Mouse (Mus musculus) hindbrain, embryonic 11.5 days (tissue): ENCODE measurements around the gene Mvb12a. TPM values are rescaled to one million over a fixed set of nuclear protein-coding genes. Genes with fewer than 3 reads are reported as not detected.
"Not testable (repeated sequence)": the region's sequence is repeated elsewhere in the genome, so short reads cannot be mapped to it uniquely, and the experiment has no call there.

Experiments
- ATAC-seq: fragments of 200-750 bp; cut with Nextera tagmentation; 2 replicates; pipeline ENCODE4 v1.8.0; 2017; ENCODE audit warnings: mild to moderate bottlenecking, moderate TSS enrichment, moderate library complexity; ENCODE audit not compliant: low FRiP score
- DNase-seq: peaks from one replicate; pipeline ENCODE4 v3.0.0-alpha.2; 2015; ENCODE audit warnings: low spot score
- H3K27ac ChIP-seq: fragments of 300-500 bp; sonication (generic); 2 replicates; pipeline ENCODE4 v1.5.1; 2014; ENCODE audit warnings: mild to moderate bottlenecking, low read depth, low read length
- H3K27me3 ChIP-seq: fragments of 300-500 bp; sonication (generic); 2 replicates; pipeline ENCODE4 v1.6.1; 2014; ENCODE audit warnings: mild to moderate bottlenecking, low read length, moderate library complexity, mixed read lengths; ENCODE audit not compliant: control insufficient read depth, insufficient read depth
- H3K36me3 ChIP-seq: fragments of 300-500 bp; sonication (generic); 2 replicates; pipeline ENCODE4 v1.6.1; 2014; ENCODE audit warnings: mild to moderate bottlenecking, low read length, moderate library complexity, mixed read lengths; ENCODE audit not compliant: control insufficient read depth, insufficient read depth
- H3K4me1 ChIP-seq: fragments of 300-500 bp; sonication (generic); replicated peaks from 2 replicates; pipeline ENCODE4 v1.6.1; 2014; ENCODE audit warnings: low read length, mixed read lengths; ENCODE audit not compliant: control insufficient read depth, insufficient read depth
- H3K4me2 ChIP-seq: fragments of 300-500 bp; sonication (generic); replicated peaks from 2 replicates; pipeline ENCODE4 v1.6.1; 2014; ENCODE audit warnings: mild to moderate bottlenecking, low read depth, low read length
- H3K4me3 ChIP-seq: fragments of 300-500 bp; sonication (generic); 2 replicates; pipeline ENCODE4 v1.5.1; 2014; ENCODE audit warnings: low read depth, low read length
- H3K9ac ChIP-seq: fragments of 300-500 bp; sonication (generic); 2 replicates; pipeline ENCODE4 v1.6.1; 2014; ENCODE audit warnings: low read depth, low read length
- H3K9me3 ChIP-seq: fragments of 300-500 bp; sonication (generic); 2 replicates; pipeline ENCODE4 v1.6.1; 2016; ENCODE audit warnings: low read length; ENCODE audit not compliant: control insufficient read depth
- WGBS: fragments of 180-500 bp; shearing (Covaris S2); extraction: QIAGEN DNeasy Blood & Tissue Kit; methylation state at CpG from one replicate; pipeline ENCODE4 v1.1.7; 2014; 5-methylcytosine and 5-hydroxymethylcytosine counted together
- polyA plus RNA-seq: library from polyadenylated mRNA; unstranded; fragments of >200 nt; fragmentation: Nextera tagmentation; extraction: Ambion mirVana; gene quantifications from 2 replicates; pipeline ENCODE4 v1.2.1, GENCODE M21; 2014

Gene Mvb12a
- polyA plus RNA-seq, 1 experiment from 2014 or later = 61.1 TPM

- H3K36me3 ChIP-seq, H3K4me1 ChIP-seq, H3K4me3 ChIP-seq, H3K9ac ChIP-seq, H3K4me2 ChIP-seq, H3K27ac ChIP-seq, ATAC-seq, H3K9me3 ChIP-seq, H3K27me3 ChIP-seq: not testable (repeated sequence)
- DNase-seq = peak; percentile 85
- 36% methylated on average over 8 of the region's 10 CpGs for WGBS
These were observed 23.5 kb upstream of the Mvb12a start for GRCm38 (mm10) chr8:71519037-71519825.

DNA sequence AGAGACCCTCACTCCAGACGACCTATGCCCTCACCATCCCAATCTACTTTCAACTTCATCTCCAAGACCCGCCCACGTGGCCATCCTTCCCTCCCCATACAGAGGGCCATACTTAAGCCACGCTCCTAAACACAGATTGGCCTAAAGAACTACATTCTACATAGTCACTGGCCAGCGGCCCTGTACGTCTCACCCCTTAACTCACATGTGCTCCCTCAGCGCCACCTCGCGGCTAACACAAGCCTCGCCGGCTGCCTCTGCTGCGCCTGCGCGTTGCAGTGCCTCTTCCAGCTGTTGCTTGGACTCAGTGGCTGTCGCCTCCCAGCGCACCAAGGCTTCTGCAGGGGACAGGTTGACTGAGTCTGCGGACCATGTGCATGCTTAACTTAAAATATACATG lies 21.1 kb upstream of the Mvb12a start:
- no peak overlapping the region for H3K4me2 ChIP-seq
- H3K27me3 ChIP-seq = peaks cover 22% of the 10 kb centered on the region
- H3K36me3 ChIP-seq = no peaks in the 10 kb centered on the region
- H3K27ac ChIP-seq = no peak overlapping the region
- H3K9ac ChIP-seq = no peak overlapping the region
- peak; percentile 97 for DNase-seq
- H3K9me3 ChIP-seq = no peaks in the 10 kb centered on the region
- ATAC-seq = peak; percentile 69
- 6% methylated on average over 17 of the region's 17 CpGs for WGBS
- peaks cover 7% of the 10 kb centered on the region; the same call in 1 of the 2 replicates for H3K4me1 ChIP-seq
- no peak overlapping the region for H3K4me3 ChIP-seq

GRCm38 (mm10) chr8:71525226-71526050 lies 17.3 kb upstream of the Mvb12a start, which contains the start of gene Ccdc194:
Ccdc194 (minus strand) TSS chr8:71525711.
- ATAC-seq = no peak
- Histone ChIP-seq H3K27me3 (peaks cover 27% of the 10 kb centered on the region), H3K4me3 (0 out of 2 replicates have a peak within 1 kb of the TSS, but pooled peaks have one; percentile 6), H3K27ac (no peak within 1 kb of the TSS), H3K9ac (peak within 1 kb of the TSS; percentile 2; the same call in 1 of the 2 replicates), H3K36me3 (no peaks in the 10 kb centered on the region), H3K4me2 (peak within 1 kb of the TSS; percentile 18; the same call in 1 of the 2 replicates), H3K9me3 (no peaks in the 10 kb centered on the region), H3K4me1 (0 out of 2 replicates have a peak, but pooled peaks cover 2% of the 10 kb centered on the region)
- DNase-seq = peak; percentile 43
- 7% methylated on average over 46 of the region's 46 CpGs for WGBS

GRCm38 (mm10) chr8:71526272-71526671 lies 16.4 kb upstream of the Mvb12a start:
- H3K27me3 ChIP-seq = peaks cover 27% of the 10 kb centered on the region
- no peaks in the 10 kb centered on the region for H3K36me3 ChIP-seq
- no peak overlapping the region for H3K4me3 ChIP-seq
- no peak overlapping the region for H3K9ac ChIP-seq
- ATAC-seq (no peak), DNase-seq (peak; percentile 29)
- H3K27ac ChIP-seq = no peak overlapping the region
- no peaks in the 10 kb centered on the region for H3K9me3 ChIP-seq
- no peak overlapping the region for H3K4me2 ChIP-seq
- 0 out of 2 replicates have a peak, but pooled peaks cover 2% of the 10 kb centered on the region for H3K4me1 ChIP-seq
- WGBS = 6% methylated on average over 6 of the region's 6 CpGs

- Histone ChIP-seq H3K4me3 (no peak overlapping the region), H3K4me1 (0 out of 2 replicates have a peak, but pooled peaks cover 2% of the 10 kb centered on the region), H3K4me2 (no peak overlapping the region), H3K9me3 (no peaks in the 10 kb centered on the region), H3K9ac (no peak overlapping the region), H3K36me3 (no peaks in the 10 kb centered on the region), H3K27me3 (peaks cover 27% of the 10 kb centered on the region), H3K27ac (no peak overlapping the region)
- DNase-seq (no peak), ATAC-seq (no peak)
- 43% methylated on average over 3 of the region's 3 CpGs for WGBS
These were observed 15.4 kb upstream of the Mvb12a start for GRCm38 (mm10) chr8:71527162-71527870.

- WGBS = 85% methylated on average over 11 of the region's 11 CpGs
- Histone ChIP-seq H3K36me3 (no peaks in the 10 kb centered on the region), H3K4me1 (0 out of 2 replicates have a peak, but pooled peaks cover 2% of the 10 kb centered on the region), H3K27ac (no peak overlapping the region), H3K9me3 (no peaks in the 10 kb centered on the region), H3K9ac (no peak overlapping the region), H3K4me3 (no peak overlapping the region), H3K27me3 (peaks cover 27% of the 10 kb centered on the region), H3K4me2 (no peak overlapping the region)
- ATAC-seq (no peak), DNase-seq (no peak)
These were observed 14.2 kb upstream of the Mvb12a start for GRCm38 (mm10) chr8:71528362-71529073.

DNA sequence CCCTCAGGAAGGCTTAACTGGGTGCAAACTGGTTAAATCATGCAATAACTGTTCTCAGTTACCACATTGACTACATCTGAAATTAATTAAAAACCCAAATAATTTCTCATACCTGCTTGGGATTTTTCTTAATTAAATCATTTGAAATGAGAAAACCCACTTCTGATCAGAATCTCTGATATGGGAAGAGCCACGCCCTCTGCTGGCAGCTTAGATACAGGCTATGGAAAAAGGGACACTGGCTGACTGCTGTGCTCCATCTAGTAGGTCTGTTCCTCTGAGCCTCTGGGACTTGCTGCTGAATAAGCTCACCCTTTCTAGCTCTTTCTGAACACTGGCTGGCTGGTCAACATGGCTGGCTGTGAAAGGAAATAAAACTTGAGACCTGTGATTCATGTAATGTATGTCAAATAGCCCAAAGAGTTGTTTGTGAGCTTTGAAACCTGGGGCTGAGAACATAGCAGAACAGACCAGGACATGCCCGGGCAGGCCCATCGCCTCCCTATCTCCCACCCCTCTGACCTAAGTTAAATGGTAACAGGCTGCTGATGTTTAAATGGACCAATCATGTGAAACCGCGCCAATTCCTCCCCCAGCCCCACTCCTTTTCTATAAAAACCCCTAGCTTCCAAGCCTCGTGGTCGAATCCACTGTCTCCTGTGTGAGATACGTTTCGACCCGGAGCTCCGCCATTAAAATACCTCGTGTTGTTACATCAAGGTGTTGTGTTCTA lies 11.8 kb upstream of the Mvb12a start:
- not testable (repeated sequence) for H3K27ac ChIP-seq, H3K4me1 ChIP-seq, H3K9ac ChIP-seq, H3K9me3 ChIP-seq, H3K36me3 ChIP-seq, H3K4me2 ChIP-seq, H3K4me3 ChIP-seq, ATAC-seq
- DNase-seq = peak; percentile 50
- 68% methylated on average over 5 of the region's 12 CpGs for WGBS
- H3K27me3 ChIP-seq = peaks cover 11% of the 10 kb centered on the region; the same call in 1 of the 2 replicates
